Mouse (Mus musculus) adrenal gland, adult 8-10 months (tissue): ENCODE measurements around the gene Serinc4. TPM values are rescaled to one million over a fixed set of nuclear protein-coding genes. Genes with fewer than 3 reads are reported as not detected.

Source experiments
- microRNA-seq, 2 experiments: library from miRNA; unstranded; fragments of <30 nt; microRNA quantifications; one replicate each; pipeline ENCODE4 v1.2.0; 2022
- total RNA-seq, 4 experiments: library from RNA; stranded (reverse); gene quantifications; 2 replicates each; pipeline ENCODE4 v1.2.4; 2022

Gene Serinc4
- total RNA-seq, 4 experiments from 2014 or later: 0.20 to 0.75 (median 0.28) TPM

Small RNA genes lying within 50 kb of the gene (microRNA-seq; reads per million reads assigned to microRNA genes)
- 0 reads per million in 2 experiments for gene Gm22953

Other genes starting within 250 kb of the Serinc4 start
- gene Trp53bp1, start 185.4 kb downstream of the Serinc4 start, total RNA-seq: 100 to 1,000 TPM in 1 of 4 experiments, 10 to 100 TPM in 3; 81.3 to 124 (median 91.5) TPM
- 10 to 100 TPM; 10.4 to 17.5 (median 12.5) TPM for gene Map1a, start 167.2 kb downstream of the Serinc4 start, total RNA-seq
- gene Ppip5k1, start 101.4 kb downstream of the Serinc4 start, total RNA-seq: 10 to 100 TPM; 46.6 to 69.1 (median 53.0) TPM
- gene Ckmt1, start 99.1 kb downstream of the Serinc4 start, total RNA-seq: 10 to 100 TPM in 3 of 4 experiments, 1 to 10 TPM in 1; 9.9 to 15.5 (median 12.2) TPM
- gene Strc, start 69.6 kb downstream of the Serinc4 start, total RNA-seq: 1 to 10 TPM in 1 of 4 experiments, under 1 TPM in 1, not detected in 2; 0.81 to 1.4 TPM
- gene Pdia3, start 43.0 kb downstream of the Serinc4 start, total RNA-seq: 100 to 1,000 TPM; 426 to 490 (median 434) TPM
- 1 to 10 TPM; 2.2 to 4.1 (median 2.9) TPM for gene Catsper2, start 43.0 kb downstream of the Serinc4 start, total RNA-seq
- gene Ell3, start 12.5 kb downstream of the Serinc4 start, total RNA-seq: under 1 TPM in 3 of 4 experiments, not detected in 1; 0.24 to 0.74 (median 0.62) TPM
- gene Serf2, start 7.6 kb downstream of the Serinc4 start, total RNA-seq: 100 to 1,000 TPM; 249 to 360 (median 257) TPM
- 10 to 100 TPM; 14.2 to 53.3 (median 35.7) TPM for gene Hypk, start 3.5 kb downstream of the Serinc4 start, total RNA-seq
- 10 to 100 TPM; 38.2 to 44.8 (median 40.2) TPM for gene Mfap1b, start 17.3 kb upstream of the Serinc4 start, total RNA-seq
- gene Mfap1a, start 49.9 kb upstream of the Serinc4 start, total RNA-seq: 10 to 100 TPM; 31.3 to 37.9 (median 35.5) TPM
- 1 to 10 TPM; 2.6 to 6.1 (median 4.4) TPM for gene Wdr76, start 49.9 kb upstream of the Serinc4 start, total RNA-seq